Mouse (Mus musculus) olfactory bulb, adult 2 months (tissue): ENCODE results near the gene Ttc16.

Experiments
- CTCF ChIP-seq: fragments of 200-500 bp; IDR thresholded peaks from 2 replicates; pipeline ENCODE4 v1.5.1; 2012; ENCODE audit warnings: low read depth, mild to moderate bottlenecking, low read length, moderate library complexity; ENCODE audit not compliant: insufficient read depth
- POLR2A ChIP-seq: fragments of 200-500 bp; IDR thresholded peaks from 2 replicates; pipeline ENCODE4 v1.6.1; 2012; ENCODE audit warnings: mild to moderate bottlenecking, low read depth, low read length, moderate library complexity; ENCODE audit not compliant: insufficient read depth

DNA sequence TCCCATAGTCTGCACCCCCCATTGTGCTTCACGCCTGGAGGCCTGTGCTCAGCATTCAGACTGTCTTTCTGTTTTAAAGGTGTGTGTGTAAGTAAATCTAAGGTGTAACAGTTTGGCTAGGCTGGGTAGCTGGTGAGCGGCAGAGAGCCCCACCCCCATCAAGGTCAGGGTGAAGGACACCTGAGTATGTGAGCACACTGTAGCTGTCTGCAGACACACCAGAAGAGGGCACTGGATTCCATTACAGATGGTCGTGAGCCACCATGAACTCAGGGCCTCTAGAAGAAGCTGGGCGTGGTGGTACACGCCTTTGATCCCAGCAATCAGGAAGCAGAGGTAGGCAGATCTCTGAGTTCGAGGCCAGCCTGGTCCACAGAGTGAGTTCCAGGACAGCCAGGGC lies 6.3 kb upstream of the Ttc16 start:
- no peak for TF ChIP-seq POLR2A
- TF ChIP-seq CTCF: no peak
